Mouse (Mus musculus) E14TG2a.4 (cell line): ENCODE results near the gene Rpl37a.

Experiments used
- H3K27me3 ChIP-seq: 2 replicates; pipeline ENCODE4 v1.6.1; 2014; ENCODE audit warnings: low read length, control low read depth; ENCODE audit not compliant: insufficient read depth
- H3K36me3 ChIP-seq: 2 replicates; pipeline ENCODE4 v1.6.1; 2014; ENCODE audit warnings: low read length, control low read depth; ENCODE audit not compliant: insufficient read depth
- H3K4me1 ChIP-seq: replicated peaks from 2 replicates; pipeline ENCODE4 v1.6.1; 2014; ENCODE audit warnings: low read depth, low read length, control low read depth
- H3K4me3 ChIP-seq: replicated peaks from 2 replicates; pipeline ENCODE4 v1.5.1; 2014; ENCODE audit warnings: mild to moderate bottlenecking, low read length
- H3K9me3 ChIP-seq: 2 replicates; pipeline ENCODE4 v1.6.1; 2014; ENCODE audit warnings: low read length, control low read depth
- CTCF ChIP-seq: conservative IDR thresholded peaks from 2 replicates; pipeline ENCODE4 v1.5.1; 2014; ENCODE audit warnings: low read length
- NANOG ChIP-seq: IDR thresholded peaks from 2 replicates; pipeline ENCODE4 v1.6.1; 2014; ENCODE audit warnings: borderline replicate concordance, low read length, mixed read lengths
- POU5F1 ChIP-seq: IDR thresholded peaks from 2 replicates; pipeline ENCODE4 v1.6.1; 2014; ENCODE audit warnings: low read length, borderline replicate concordance

The Rpl37a gene

DNA sequence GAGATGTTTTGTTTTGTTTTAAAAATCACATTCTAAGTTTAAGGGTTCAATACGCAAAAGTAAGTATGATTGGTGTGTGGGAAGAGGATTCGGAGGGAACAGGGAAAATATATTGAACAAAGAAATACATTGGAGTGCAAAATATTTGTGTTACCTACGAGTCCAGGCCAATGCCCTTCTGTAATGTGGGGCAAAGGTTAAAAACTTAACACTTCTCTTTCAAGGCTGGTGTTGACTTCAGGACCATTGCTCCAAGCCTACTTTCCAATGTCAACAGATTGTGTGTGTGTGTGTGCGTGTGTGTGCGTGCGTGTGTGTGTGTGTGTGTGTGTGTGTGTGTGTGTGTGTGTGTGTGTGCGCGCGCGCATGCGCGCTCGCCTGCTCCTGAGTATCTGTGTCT is 14.9 kb downstream of the Rpl37a start:
- Histone ChIP-seq H3K4me3 (no peak overlapping the region), H3K9me3 (no peaks in the 10 kb centered on the region), H3K36me3 (peaks cover 2% of the 10 kb centered on the region), H3K4me1 (peaks cover 26% of the 10 kb centered on the region), H3K27me3 (no peaks in the 10 kb centered on the region)
- TF ChIP-seq NANOG: no peak
- TF ChIP-seq CTCF: no peak
- no peak for TF ChIP-seq POU5F1

DNA sequence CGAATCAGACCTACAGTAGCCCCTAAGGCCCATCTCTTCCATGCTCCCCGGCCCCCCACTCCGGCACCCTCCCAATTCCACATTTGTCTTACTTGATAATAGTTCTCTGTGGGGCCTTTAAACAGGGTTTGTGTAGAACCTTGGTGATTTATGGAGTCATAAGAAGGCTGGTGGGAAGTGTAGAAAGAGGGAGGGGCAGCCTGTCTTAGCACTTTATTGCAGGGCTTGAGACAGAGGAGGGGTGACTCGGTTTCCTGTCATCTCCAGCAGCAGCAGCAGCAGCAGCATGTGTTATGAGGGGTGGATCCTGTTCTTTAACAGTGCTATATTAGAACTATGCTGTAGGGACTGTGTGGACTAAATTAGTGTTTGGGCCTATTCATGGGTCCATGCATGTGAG is 17.7 kb downstream of the Rpl37a start:
- Histone ChIP-seq H3K9me3 (no peaks in the 10 kb centered on the region), H3K4me1 (peaks cover 25% of the 10 kb centered on the region), H3K27me3 (no peaks in the 10 kb centered on the region), H3K4me3 (no peak overlapping the region), H3K36me3 (no peaks in the 10 kb centered on the region)
- TF ChIP-seq POU5F1 (no peak), NANOG (no peak), CTCF (no peak)

DNA sequence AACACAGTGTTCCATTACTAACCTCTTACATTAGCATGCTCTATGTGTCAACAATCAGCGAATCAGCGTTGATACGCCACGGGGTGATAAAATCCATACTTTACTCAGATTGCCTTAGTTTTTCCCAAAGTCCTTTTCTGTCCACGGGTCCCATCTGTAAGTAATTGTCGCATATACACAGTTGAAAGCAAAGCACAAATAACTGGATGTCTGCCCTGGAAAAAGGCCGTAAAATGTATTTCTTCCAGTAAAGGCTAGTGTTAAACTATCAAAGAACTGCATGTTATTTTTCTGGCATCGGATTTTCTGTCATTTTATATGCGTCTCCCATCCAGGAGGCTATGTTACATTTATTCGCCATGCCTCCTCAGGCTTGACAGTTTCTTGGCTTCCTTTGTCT is 19.0 kb downstream of the Rpl37a start:
- H3K4me1 ChIP-seq: peaks cover 25% of the 10 kb centered on the region
- H3K27me3 ChIP-seq: no peaks in the 10 kb centered on the region
- TF ChIP-seq POU5F1 (no peak), NANOG (no peak), CTCF (no peak)
- no peak overlapping the region for H3K4me3 ChIP-seq
- no peaks in the 10 kb centered on the region for H3K9me3 ChIP-seq
- H3K36me3 ChIP-seq: no peaks in the 10 kb centered on the region

DNA sequence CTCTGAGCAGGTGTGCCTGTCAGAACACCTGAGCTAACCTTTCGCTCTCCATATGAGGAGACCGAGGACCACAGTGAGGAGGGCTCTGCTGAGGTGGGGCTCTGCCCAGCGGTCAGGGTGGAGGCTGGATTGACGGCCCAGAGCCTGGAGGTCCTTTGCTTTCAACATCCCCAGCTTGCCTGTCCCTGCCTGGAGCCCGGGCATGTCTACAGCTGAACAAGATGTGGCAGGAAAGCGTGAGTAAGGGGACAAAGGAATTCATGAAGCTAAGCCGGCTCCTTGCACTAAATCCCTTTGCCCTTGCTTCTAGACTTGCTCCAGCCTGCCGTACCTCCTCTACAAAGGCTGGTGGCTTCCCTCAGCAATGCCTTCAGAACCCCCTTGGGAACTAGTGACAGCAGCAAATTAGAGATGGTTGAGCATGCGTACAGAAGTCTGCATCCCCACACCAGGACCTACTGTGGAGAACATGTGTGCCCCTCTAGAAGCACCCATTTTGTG is 22.2 kb downstream of the Rpl37a start:
- Histone ChIP-seq H3K27me3 (peaks cover 7% of the 10 kb centered on the region), H3K36me3 (no peaks in the 10 kb centered on the region), H3K4me1 (peaks cover 10% of the 10 kb centered on the region; the same call in 1 of the 2 replicates), H3K9me3 (no peaks in the 10 kb centered on the region), H3K4me3 (no peak overlapping the region)
- TF ChIP-seq CTCF (no peak), NANOG (no peak), POU5F1 (no peak)

DNA sequence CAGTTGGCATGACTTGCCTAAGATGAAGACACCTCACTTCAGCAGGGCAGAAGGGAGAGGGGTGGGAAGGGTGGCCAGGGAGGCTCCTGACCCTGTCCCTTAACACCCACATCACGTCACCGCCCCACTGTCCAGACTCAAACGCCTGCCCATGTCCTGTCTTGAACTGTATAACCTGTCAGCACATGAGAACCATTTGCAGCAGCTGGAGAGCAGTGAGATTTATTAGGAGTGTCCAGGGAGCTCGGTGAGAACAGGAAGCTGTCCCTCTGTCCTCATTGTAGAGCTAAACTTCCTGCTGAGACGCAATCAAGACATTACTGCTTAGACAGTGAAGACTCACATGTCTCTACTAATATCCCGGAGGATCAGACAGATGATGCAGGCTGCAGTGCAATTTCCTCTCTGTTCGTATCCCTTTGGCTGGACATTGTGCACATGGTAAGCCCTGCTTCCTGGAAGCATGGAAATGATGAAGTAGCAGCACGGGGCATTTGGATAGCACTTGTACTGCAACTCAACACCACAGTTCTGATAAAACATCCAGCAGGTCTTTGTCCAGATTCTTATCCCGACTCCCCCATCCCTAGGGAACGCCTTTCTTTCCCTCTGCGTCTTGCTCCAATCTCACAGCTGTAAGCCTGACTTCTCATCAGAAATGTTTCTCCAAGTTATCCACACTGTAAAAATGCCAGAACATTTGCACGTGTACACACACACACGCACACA is 25.5 kb downstream of the Rpl37a start:
- H3K4me3 ChIP-seq: no peak overlapping the region
- peaks cover 21% of the 10 kb centered on the region for H3K27me3 ChIP-seq
- TF ChIP-seq CTCF: no peak
- no peak for TF ChIP-seq NANOG
- no peak for TF ChIP-seq POU5F1
- no peaks in the 10 kb centered on the region for H3K9me3 ChIP-seq
- H3K4me1 ChIP-seq: peaks cover 32% of the 10 kb centered on the region
- H3K36me3 ChIP-seq: no peaks in the 10 kb centered on the region

DNA sequence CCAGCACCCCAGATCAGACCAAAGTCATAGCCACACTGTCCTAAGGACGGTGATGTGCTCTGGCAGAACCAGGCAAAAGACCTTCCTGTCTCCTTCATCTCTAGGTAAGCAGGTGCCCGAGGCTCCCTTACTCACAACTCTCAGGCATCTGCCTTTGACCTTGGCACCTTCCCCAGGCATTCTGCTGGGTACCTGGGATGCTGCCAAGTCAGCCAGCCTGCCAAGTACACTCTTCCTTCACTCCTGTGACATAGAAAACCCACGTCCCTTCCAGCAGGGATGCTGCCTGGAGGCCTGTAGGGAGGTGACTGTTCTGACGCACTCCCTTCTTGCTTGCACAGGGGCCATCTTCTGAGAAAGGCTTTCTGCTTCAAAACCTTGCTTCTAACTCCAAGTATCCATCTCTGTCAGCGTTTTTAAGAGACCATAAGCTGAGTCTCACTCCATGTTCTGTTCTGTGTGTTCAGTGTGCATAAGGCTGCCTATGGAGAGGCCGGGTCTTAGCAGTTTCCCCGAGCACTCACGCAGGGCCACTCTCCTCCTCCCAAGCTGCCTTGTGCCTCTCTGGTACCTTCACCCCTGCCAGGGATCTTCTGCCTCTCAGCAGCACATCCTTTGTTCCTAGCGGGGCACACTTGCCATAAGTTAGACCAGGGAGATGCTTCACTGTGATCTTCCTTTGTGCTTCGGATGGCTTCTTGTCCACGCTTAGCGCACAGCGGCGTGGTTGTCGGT is 28.0 kb downstream of the Rpl37a start:
- no peaks in the 10 kb centered on the region for H3K36me3 ChIP-seq
- H3K9me3 ChIP-seq: no peaks in the 10 kb centered on the region
- peaks cover 26% of the 10 kb centered on the region for H3K4me1 ChIP-seq
- TF ChIP-seq NANOG: no peak
- no peak for TF ChIP-seq CTCF
- TF ChIP-seq POU5F1: no peak
- H3K27me3 ChIP-seq: peaks cover 21% of the 10 kb centered on the region
- peak overlapping the region; percentile 64 for H3K4me3 ChIP-seq

DNA sequence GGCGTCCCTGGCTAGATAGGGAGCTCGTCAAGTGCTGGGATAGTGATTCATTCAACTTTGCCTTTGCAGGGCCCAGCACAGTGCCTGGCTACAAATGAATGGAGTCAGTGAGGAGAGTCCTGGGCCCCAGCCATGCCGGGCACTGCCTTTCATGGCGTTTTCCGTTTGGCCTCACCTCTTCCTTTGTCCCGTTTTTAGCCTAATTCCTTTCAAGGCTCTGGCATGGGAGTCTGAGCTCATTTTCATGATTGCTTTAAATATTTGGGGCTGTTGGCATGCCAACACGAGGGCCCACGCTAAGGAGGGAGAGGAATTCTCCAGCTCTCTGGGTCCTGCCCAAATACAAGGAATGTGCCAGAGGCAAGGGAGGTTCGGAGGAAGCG is 28.6 kb downstream of the Rpl37a start:
- H3K27me3 ChIP-seq: peaks cover 21% of the 10 kb centered on the region
- peak overlapping the region; percentile 64 for H3K4me3 ChIP-seq
- no peaks in the 10 kb centered on the region for H3K36me3 ChIP-seq
- TF ChIP-seq NANOG (no peak), POU5F1 (no peak), CTCF (no peak)
- H3K9me3 ChIP-seq: no peaks in the 10 kb centered on the region
- H3K4me1 ChIP-seq: peaks cover 26% of the 10 kb centered on the region

DNA sequence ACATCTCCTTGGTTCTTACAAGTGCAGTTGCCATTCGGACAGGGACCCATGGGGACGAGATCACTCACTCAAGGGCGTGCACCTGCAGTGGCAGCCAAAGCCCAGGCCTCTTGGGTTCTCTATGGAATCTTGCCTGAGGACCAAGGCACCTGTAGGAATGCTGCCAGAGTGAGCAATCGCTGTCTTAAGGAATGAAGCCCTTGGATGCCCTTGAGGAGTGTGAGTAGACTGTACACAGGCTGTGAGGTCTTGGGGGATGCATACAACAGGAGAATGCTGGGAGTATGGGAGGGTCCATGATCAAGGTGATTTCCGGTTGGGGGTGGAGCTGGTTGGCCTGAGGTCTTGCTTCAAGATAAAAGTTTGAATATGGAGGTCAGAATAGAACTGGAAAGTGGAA is 30.3 kb downstream of the Rpl37a start:
- Histone ChIP-seq H3K4me3 (no peak overlapping the region), H3K27me3 (peaks cover 23% of the 10 kb centered on the region), H3K4me1 (peaks cover 26% of the 10 kb centered on the region), H3K9me3 (no peaks in the 10 kb centered on the region), H3K36me3 (no peaks in the 10 kb centered on the region)
- TF ChIP-seq POU5F1 (no peak), NANOG (no peak), CTCF (no peak)
